Mouse (Mus musculus) kidney, postnatal 4 days (tissue): Measurements from ENCODE around the gene Ctsd.
"Not testable (repeated sequence)": the region's sequence is repeated elsewhere in the genome, so short reads cannot be mapped to it uniquely, and the experiment has no call there.

Source experiments
- DNase-seq, 2 experiments: peaks; one replicate each; pipeline ENCODE4 v3.0.0; 2021; ENCODE audit warnings: mixed read lengths in 2 of 2

The Ctsd gene

DNA sequence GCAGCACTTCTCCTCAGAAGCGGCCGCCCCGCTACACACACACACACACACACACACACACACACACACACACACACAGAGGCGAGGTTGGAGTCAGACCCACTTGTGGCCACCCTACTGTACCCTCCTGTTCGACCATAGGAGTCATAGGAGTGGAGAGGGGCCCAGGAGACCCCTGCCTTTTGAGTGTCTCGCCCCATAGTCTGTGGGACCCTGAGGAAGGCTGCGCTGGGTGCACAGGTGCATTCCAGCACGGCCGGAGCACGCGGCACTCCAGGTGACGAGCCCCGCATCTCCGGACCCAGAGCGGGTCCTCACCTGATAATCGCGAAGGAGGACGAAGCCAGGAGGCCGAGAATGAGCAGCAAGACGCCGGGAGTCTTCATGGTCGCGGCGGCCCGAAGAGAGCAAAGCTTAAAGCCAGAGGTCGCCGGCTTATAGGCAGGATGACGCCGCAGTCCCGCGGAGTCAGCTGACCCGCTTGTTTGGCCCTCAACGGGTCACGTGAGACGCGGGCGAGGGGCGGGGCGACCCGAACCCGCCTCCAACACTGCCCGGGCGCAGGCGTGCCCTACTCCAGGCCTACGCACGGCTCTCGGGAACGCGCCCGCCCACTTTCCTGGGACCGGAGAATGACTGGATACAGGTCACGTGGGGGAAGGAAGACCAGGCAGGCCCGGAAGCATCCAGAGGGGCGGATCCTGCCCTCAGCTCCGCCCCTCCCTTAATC lies at the start of gene Ctsd:
Ctsd (minus strand) TSS at position 620 of the 730 bp plus-strand sequence.
- DNase-seq = peak; percentile 99

DNA sequence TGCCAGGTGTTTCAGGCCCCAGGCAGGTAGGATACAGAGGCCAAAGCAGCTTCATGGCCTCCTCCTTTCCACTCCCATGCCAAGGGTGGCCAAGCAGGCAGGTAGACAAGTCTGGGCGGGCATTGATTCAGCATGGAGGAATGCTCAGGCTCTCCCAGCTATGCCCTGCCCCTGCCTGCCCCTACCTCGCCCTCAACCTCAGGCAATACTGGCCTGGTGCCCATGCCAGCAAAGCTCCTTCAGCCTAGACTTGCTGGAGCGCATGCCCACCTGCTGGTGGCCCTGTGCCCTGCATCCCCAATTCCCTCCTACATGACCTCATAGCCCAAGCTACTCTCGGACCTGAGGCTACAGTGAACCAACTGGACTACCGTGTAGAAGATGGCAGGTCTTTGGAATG lies 49.5 kb upstream of the Ctsd start:
- DNase-seq = peak; percentile 65 to 77

DNA sequence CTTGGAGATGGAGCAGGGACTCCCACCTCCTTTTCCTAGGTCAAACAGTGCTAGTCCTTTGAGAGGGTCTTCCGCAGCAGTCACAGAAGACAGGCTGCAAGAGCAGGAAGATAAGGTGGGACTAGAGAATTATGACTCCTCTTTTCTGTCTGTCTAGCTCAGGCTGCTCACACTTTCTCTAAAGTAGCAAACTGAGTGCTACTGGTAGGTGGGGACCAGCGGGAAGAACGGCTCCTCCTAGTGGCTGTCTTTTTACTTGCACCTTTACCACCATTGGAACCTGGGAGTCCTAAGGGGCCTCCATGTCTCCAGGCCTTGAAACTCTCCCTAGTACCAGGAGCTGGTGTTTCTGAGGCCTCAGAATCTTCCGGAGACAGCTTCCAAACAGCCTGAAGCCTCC lies 47.7 kb upstream of the Ctsd start:
- DNase-seq = peak; percentile 71 to 78

DNA sequence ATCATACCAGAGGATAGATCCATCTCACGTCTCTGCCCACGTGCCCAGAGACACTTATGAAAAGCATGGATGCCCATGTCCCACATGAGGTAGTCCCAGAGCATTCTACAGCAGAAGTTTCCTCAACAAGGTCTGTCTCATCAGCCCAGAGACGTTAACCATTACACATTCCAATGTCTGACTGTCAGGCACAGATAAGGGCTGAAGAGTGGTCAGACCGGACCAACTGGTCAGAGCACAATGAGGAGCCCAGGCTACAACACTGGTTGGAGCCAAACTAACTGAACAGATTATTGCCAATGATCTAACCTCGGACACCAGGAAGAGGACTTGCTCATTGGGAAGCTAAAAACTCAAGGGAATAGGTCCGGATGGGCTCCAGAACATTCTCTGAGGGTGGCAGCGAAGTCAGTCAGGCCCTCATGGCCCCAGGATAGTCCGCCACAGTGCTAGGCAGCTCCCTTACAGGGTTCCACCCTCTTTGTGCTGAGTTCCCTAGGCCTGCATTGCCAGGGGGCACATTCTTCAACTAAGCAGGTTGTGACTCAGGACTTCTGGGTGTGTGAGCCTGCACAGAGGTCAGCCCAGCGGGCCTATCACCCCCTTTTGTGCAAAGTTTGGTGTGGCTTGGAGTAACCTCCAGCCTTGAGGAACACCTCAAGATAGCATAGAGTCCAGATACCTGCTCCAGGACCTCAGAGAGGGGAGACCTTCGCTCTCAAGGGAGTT lies 46.5 kb upstream of the Ctsd start, which contains the start of gene Syt8:
Syt8 (plus strand) TSS at position 714 of the 729 bp plus-strand sequence.
- DNase-seq = peak in 1 of 2 experiments; percentile 29

DNA sequence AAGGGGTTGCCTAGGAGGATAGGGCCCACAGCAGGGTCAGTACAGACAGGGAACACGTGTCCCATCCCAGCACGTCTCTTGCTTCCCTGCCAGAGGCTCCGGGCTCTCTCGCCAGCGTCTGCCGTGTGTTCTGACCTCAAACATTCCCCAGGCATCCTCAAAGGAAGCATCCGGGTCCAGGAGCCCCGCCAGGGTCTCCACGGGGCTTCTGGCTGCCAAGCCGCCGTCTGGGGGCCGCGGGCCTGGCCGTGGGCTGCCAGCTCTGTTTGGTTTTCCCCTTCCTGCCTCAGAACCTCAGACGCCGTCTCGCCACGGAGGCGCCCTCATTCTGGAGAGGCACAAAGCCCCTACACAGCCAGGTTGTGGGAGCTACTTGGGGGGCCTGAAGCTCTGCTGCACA lies 45.8 kb upstream of the Ctsd start:
- no peak for DNase-seq

DNA sequence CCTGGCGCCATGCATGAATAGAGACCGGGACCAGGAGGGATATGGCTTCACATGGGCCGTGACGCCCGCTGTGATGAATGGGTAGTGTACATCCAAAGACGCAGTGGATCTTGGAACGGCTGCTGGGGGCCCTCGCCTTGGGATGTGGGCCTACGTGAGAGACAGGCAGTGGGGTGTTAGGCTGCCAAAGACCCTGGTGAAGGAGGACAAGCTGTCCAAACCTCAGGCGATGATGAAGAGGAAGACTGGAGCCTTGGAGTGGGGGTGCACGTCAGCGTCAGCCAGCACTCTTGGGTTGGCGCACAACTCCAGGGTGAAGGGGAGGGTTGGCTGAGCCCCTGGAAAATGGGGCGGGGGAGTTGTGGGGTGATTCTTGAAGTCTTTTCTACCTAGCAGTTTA lies 43.3 kb upstream of the Ctsd start:
- no peak for DNase-seq

DNA sequence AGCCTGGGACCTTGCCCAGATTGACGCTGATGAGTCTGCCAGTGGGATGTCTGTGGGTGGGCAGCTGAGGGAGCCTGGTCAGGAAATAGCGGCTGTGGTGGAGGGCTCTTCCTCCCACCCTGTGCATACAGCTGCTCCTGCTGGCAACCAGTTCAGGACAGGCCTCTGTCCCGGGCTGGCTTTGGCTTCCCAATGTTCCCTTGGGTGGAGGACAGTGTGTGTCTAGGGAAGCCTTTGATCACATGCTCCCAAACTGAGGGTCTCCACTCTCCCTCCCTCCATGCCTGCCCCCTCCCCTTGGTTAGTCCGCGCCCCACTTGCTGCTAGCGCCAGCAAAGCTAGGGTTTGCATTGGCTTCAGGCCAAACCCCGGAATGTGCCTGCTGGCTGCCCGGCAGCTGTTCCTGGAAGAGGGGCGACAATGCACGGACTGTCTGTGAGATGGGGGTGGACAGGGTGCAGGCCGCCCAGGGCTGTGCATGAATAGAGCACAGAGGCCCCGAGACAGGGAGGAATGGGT lies 42.4 kb upstream of the Ctsd start:
- DNase-seq = peak; percentile 64 to 74

DNA sequence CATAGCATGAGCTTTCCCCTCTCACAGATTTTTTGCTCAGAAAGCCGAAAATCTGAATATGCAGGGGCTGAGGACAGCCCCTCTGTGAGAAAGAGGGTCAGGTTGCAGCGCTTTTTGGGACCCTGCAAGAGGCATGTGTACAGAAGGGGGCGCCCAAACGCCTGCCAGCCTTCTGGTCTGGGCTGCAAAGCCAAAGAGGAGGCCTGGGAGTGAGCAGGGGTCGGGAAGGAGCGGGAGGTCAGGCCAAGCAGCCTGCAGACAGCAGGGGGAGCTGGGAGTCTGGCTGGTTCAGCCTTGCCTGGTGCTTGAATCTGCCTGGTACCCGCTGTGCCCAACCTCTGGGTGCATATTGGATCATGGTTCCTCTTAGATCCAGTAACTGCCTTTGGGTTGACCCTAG lies 40.4 kb upstream of the Ctsd start:
- DNase-seq = peak; percentile 78 to 85

DNA sequence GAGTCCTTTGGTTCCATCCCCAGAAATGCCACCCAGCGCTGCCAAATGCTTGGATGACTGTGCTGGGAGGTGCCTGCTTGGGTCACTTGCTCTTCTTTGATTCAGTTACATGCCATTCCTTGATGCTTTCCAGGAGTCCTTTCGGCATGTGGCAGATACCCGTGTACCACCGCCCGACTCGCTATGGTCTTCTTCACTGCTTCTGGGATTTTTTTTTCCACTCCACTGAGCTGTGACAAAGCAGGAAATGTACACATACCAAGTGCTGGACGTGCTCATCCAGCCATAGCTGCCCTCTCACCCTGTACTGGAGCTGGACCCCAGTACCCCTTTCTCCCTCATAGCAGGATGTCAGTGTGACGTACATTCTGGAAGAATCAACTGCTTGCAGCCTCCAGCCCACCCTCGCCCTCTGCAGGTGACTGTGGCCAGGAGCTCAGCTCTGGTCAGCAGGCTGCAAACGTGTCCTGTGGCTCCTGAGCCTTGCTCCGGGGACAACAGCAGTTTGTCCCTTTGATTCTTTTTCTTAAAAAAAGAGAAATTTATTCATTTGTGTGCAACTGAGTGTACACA lies 37.9 kb upstream of the Ctsd start:
- DNase-seq = peak; percentile 75 to 80

DNA sequence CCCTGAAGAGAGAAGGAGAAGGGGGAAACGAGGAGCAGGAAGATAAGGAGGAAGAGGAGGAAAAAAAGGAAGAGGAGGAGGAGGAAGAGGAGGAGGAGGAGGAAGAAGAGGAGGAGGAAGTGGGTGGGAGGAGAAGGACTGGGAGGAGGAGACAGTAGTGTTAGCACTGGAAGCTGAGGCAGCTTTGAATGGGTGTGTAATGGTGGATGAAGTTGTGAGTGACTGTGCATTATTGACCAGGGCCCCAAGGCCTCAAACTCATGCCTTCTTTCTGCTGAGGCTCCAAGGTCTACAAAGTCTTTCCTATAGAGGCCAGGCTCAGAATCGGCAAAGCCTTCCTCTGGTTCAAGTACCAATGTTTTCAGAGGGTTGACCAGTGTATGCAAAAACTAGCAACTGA lies 34.0 kb upstream of the Ctsd start:
- no peak for DNase-seq

DNA sequence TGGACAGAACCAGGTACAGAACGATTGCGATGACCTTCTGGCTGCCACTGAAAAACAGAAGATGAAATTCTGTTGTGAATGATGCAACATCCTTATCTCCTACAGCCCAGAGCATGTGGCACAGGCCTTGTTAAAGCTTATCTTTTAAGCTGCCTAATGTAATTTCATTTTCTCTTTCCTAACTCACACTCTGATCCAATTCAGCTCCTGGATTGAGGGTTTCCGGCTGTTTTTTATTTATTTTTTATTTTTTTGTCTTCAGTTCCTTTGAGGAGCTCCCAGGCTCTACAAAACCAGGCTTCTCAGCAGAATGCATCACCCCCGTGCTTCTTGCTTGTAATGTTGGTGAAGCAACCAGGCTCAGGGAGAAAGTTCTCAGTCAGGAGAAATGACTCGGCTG lies 32.0 kb upstream of the Ctsd start:
- DNase-seq = no peak

DNA sequence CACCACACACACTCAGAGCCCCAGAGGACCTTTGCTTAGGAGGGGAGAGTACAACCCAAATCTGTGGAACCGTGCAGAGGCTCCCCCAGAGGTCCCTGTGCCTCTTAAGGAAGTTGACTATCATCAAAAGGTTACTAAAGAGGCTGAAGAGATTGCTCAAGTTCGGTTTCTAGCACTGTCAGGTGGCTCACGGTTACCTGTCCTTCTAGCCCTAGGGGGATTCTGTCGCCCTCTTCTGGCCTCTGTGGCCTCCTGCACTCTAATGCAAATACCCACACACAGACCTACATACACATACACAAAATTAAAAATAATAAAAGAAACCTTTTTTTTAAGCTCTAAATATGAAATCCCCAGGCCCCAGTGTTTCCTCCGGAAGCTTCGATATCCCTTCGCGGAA lies 30.8 kb upstream of the Ctsd start:
- no peak for DNase-seq

DNA sequence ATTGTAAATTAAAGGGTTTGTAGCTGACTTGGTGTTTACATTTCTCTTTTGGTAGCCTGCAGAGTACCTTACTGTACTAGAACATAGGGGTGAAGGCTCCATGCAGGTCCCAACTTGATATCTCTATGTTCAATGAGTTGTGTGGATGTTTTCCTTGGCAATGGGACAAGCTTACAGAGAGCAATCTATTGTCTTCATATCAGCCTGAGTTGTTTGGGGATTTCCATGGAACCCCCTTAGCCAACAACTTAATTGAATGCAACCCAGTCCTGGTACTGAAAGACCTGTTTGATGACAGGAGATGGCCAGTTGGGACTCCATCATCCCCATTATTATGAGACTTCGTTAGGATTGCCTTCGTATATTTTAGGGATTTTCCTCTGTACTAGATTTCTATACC lies 30.2 kb upstream of the Ctsd start:
- no peak for DNase-seq

DNA sequence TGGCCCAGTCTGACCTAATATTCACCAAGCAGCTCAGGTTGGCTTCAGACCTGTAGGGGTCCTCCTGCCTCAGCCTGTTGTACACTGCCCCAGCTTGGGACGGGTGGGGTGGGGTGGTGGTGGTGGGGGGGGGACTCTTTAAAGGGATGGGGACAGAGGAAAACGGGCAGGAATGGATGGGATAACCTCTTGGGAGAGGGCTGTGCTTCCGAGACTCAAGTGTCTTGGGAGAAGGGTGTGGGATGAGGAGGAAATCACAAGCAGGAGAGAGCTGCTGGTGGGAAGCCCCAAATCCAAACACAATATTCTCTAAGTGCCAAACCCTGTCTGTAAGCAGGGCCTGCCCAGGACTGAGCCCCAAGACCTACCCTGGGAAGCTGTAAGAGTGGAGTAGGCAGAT lies 28.4 kb upstream of the Ctsd start:
- no peak for DNase-seq

DNA sequence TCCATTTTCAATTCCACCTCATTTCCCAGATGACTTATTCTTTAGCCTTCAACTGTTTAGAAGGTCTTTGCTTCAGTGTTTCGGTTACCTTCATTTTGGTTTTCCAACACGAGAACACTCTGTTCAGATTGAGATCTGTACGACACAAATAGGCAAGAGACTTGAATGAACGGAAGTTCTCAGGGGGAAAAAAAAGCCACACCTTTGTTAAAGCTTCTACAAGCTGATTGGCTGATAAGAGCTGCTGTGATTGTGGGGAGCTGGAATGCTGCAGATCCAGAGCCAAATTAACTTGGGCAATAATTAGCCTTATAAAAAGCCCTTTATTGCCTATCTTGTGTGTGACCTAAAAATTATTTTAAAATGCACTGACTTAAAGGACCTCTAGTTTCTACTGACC lies 27.5 kb upstream of the Ctsd start:
- no peak for DNase-seq

DNA sequence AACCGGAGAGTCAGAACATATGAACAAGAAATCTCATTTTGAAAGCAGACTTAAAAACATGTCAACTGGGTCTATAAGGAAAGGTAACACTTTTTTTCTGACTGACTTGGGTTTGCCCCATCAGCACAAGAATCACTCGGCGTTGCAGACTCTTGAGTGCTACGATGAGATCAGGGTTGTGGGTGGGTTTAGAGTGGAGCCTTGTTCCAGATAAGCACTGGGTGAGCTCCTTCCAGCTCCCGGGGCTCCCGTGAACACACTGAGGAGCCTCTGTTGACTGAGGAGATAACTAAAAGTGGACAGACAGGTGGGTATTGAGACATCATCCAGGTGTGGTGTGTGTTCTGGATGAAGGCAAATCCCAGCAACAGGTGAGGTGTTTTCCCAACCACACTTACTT lies 25.4 kb upstream of the Ctsd start:
- no peak for DNase-seq

DNA sequence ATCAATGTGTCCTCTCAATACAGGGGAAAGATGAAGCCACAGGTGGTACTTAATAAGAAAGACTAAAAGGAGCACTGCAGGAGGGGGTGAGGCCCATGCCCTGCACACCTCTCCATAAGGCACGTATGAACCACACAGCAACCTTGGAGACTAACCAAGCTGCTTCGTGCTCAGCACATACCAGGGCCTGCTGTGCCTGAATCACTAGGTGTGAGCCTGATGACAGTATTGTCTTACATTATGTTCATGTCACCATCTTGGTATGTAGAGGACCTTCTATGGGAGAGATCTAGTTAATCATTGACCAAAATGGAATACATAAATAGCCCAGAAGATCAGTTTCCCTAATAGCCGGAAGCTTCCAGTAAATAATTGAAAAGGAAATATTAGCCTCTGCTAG lies 21.8 kb upstream of the Ctsd start:
- no peak for DNase-seq

DNA sequence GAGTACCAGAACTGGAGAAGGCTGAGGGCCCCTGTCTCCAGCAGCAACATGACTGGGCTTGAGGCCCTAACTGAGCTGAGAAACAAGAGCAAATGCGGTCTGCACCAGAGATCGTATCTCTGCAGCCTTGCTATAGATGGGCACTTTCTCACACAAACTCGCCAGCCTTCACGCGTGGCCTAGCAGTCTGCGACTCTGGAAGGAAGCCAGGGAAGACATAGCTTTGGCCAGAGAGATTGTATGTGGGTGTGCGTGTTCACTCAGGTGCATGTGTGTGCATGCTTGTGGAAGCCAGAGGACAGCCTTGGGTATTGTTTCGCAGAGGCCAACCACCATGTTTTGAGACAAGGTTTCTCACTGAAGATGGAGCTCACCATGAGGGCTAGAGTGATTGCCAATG lies 20.8 kb upstream of the Ctsd start:
- DNase-seq = no peak

DNA sequence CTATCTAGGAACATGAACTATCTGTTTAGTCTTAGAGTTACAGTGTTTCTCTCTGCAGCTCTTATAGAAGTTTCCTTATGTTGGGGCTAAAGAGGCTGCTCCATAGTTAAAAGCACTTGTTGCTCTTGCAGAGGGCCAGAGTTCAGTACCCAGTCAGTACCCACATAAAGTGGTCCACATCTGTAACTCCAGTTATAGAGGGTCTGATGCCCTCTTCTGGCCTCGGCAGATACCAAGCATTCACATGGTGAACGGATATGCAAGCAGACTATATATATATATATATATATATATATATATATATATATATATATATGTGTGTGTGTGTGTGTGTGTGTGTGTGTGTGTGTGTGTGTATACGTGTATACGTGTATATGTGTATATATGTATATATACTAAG lies 20.1 kb upstream of the Ctsd start:
- no peak for DNase-seq

DNA sequence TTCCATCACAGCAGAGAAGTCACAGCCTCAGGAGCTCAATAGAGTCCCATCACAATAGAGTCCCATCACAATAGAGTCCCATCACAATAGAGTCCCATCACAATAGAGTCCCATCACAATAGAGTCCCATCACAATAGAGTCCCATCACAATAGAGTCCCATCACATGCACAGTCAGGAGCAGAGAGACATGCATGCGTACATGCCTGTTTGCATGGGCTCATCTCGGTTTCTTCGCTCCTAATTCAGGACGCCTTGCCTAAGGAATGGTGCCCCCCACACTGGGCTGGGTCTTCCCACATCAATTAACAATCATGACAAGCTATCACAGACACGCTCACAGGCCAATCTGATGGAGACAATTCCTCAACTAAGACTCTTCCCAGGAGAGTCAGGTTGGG lies 17.3 kb upstream of the Ctsd start:
- not testable (repeated sequence) for DNase-seq

DNA sequence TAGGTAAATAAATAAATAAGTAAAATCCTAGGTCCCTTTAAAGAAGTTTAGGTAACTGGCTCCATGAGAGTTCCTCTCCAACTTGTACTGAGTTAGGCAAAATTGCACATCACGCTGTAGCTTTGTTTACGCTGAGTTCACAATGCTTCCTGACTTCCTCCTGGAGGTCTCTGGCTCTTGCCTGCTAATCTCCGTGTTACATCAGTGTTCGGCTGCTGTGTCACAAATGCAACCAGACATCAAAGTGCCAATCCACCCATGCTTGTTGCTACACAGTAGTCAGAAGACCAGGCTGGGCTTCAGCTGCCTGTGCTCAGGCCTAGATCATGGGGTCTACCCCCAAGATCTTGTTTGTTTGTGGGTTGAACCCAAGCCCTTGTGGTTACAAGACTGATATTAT lies 15.8 kb upstream of the Ctsd start:
- DNase-seq = no peak

DNA sequence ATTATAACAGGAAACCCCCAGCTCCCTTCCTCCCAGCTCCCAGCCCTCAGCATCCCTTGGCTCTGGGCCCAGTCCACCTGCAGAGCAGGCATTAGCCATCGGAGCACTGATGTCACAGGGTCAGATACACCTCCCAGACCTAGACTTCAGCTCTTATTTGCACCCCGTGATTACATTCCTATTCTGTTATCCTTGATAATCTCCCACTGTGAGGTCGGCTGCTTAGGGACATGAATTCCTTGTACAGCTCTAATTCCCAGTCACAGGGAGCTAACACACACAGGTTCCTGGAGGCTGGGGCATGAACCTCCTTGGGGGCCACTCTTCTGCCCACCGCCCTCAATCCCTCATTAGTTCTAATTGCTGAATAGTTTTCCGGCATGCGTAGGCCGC lies 12.9 kb upstream of the Ctsd start:
- peak; percentile 71 to 80 for DNase-seq

DNA sequence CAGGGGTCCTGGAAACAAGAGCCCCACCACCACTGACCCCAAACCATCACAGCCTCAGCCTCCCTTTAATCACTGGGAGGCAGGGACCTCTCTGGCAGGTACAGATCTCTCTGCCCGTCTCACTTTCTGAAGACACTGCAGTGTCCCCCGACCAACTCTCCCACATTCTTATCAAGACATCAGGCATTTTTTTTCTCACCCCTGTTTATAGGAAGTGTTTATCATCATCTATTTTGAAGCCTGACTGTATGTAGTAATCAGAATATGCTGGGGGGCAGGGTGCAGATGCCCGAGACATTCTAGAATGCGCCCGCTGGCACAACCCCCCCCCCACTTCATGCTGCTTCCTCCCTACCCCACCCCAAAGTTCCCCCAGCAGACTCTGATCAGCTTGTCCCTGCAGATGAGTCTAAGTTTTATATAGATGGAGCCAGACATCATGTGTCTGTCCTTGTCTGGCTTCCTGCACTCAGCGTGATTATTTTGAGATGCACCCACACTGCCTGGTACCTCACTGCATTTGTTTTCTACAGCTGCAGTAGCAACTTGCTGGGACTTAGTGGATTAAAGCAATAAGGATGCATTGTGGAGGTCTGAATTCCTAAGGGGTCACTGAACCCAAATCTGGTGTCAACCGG lies 12.4 kb upstream of the Ctsd start:
- no peak for DNase-seq
